Mouse (Mus musculus) C2C12 (cell line): ENCODE measurements around the gene Nr1i3. TPM values are rescaled to one million over a fixed set of nuclear protein-coding genes. Genes with fewer than 3 reads are reported as not detected.

Source experiments
- H3K27me3 ChIP-seq: one replicate; pipeline ENCODE4 v1.6.1; 2011; ENCODE audit not compliant: control insufficient read depth, insufficient read depth, insufficient read length
- H3K36me3 ChIP-seq: one replicate; pipeline ENCODE4 v1.6.1; 2011; ENCODE audit not compliant: control insufficient read depth, insufficient read depth
- H3K4me3 ChIP-seq: one replicate; pipeline ENCODE4 v1.5.1; 2011; ENCODE audit warnings: mild to moderate bottlenecking, control low read depth; ENCODE audit not compliant: poor library complexity, insufficient read depth, severe bottlenecking
- H3K79me2 ChIP-seq: one replicate; pipeline ENCODE4 v1.6.1; 2011; ENCODE audit not compliant: control insufficient read depth, insufficient read depth
- H3K79me3 ChIP-seq: one replicate; pipeline ENCODE4 v1.6.1; 2011; ENCODE audit warnings: low read depth, control low read depth
- H3ac ChIP-seq: one replicate; pipeline ENCODE3; 2011; ENCODE audit warnings: low read depth; ENCODE audit not compliant: control insufficient read depth, insufficient read length
- CEBPB ChIP-seq: IDR thresholded peaks from one replicate; pipeline ENCODE4 v1.6.1; 2011; ENCODE audit warnings: low read depth, mild to moderate bottlenecking, control low read depth, moderate library complexity
- CTCF ChIP-seq: IDR thresholded peaks from one replicate; pipeline ENCODE4 v1.5.1; 2011; ENCODE audit not compliant: control insufficient read depth, insufficient read depth, insufficient read length
- FOSL1 ChIP-seq: IDR thresholded peaks from one replicate; pipeline ENCODE4 v1.8.0; 2011; ENCODE audit warnings: mild to moderate bottlenecking, low read length; ENCODE audit not compliant: poor library complexity, insufficient read depth, severe bottlenecking
- MAX ChIP-seq: IDR thresholded peaks from one replicate; pipeline ENCODE4 v1.6.1; 2011; ENCODE audit warnings: mild to moderate bottlenecking, control low read depth
- MYOD1 ChIP-seq: IDR thresholded peaks from one replicate; pipeline ENCODE4 v1.6.1; 2011; ENCODE audit warnings: low read depth; ENCODE audit not compliant: control insufficient read depth, insufficient read length
- MYOG ChIP-seq: IDR thresholded peaks from one replicate; pipeline ENCODE4 v1.6.1; 2011; ENCODE audit not compliant: control insufficient read depth, insufficient read length; ENCODE audit errors: extremely low read depth
- USF1 ChIP-seq: IDR thresholded peaks from one replicate; pipeline ENCODE4 v1.6.1; 2011; ENCODE audit warnings: low read depth, mild to moderate bottlenecking, control low read depth, moderate library complexity
- polyA plus RNA-seq: library from polyadenylated mRNA; unstranded; fragments of >200 nt; fragmentation: generic; extraction: Trizol; gene quantifications from one replicate; pipeline ENCODE4 v1.2.1, GENCODE M21; 2012; ENCODE audit warnings: missing spikeins

The Nr1i3 gene
- polyA plus RNA-seq, 1 experiment, result 0.04 TPM

- no peak for TF ChIP-seq MYOD1
- no peak for TF ChIP-seq FOSL1
- TF ChIP-seq MAX, result no peak
- no peak for TF ChIP-seq MYOG
- TF ChIP-seq USF1, result no peak
- no peak for TF ChIP-seq CEBPB
- no peak for TF ChIP-seq CTCF
- H3K36me3 ChIP-seq, result no peaks in the 10 kb centered on the region
- no peaks in the 10 kb centered on the region for H3K79me2 ChIP-seq
- H3ac ChIP-seq, result no peak overlapping the region
- H3K27me3 ChIP-seq, result no peaks in the 10 kb centered on the region
- no peak overlapping the region for H3K4me3 ChIP-seq
- H3K79me3 ChIP-seq, result no peaks in the 10 kb centered on the region
Observed at GRCm38 (mm10) chr1:171192283-171192682, 21.5 kb upstream of the Nr1i3 start.

GRCm38 (mm10) chr1:171193093-171193840 is 20.5 kb upstream of the Nr1i3 start:
- no peak overlapping the region for H3K4me3 ChIP-seq
- no peaks in the 10 kb centered on the region for H3K79me3 ChIP-seq
- no peaks in the 10 kb centered on the region for H3K27me3 ChIP-seq
- H3K79me2 ChIP-seq, result no peaks in the 10 kb centered on the region
- H3ac ChIP-seq, result no peak overlapping the region
- no peaks in the 10 kb centered on the region for H3K36me3 ChIP-seq
- TF ChIP-seq CTCF (no peak), MYOG (no peak), MYOD1 (no peak), FOSL1 (no peak), USF1 (no peak), CEBPB (no peak), MAX (no peak)

- Histone ChIP-seq H3K27me3 (no peaks in the 10 kb centered on the region), H3K4me3 (no peak overlapping the region), H3K79me3 (no peaks in the 10 kb centered on the region), H3K36me3 (no peaks in the 10 kb centered on the region), H3K79me2 (no peaks in the 10 kb centered on the region), H3ac (no peak overlapping the region)
- TF ChIP-seq CTCF (no peak), MAX (no peak), MYOD1 (no peak), USF1 (no peak), FOSL1 (no peak), CEBPB (no peak), MYOG (no peak)
Observed at GRCm38 (mm10) chr1:171193911-171194830, 19.6 kb upstream of the Nr1i3 start.

GRCm38 (mm10) chr1:171195046-171195822 is 18.5 kb upstream of the Nr1i3 start:
- no peak overlapping the region for H3ac ChIP-seq
- H3K27me3 ChIP-seq, result no peaks in the 10 kb centered on the region
- H3K79me2 ChIP-seq, result no peaks in the 10 kb centered on the region
- H3K36me3 ChIP-seq, result no peaks in the 10 kb centered on the region
- H3K4me3 ChIP-seq, result no peak overlapping the region
- no peak for TF ChIP-seq FOSL1
- no peak for TF ChIP-seq USF1
- TF ChIP-seq MYOD1, result no peak
- no peak for TF ChIP-seq CEBPB
- no peak for TF ChIP-seq CTCF
- TF ChIP-seq MYOG, result no peak
- no peak for TF ChIP-seq MAX
- H3K79me3 ChIP-seq, result no peaks in the 10 kb centered on the region

- H3K4me3 ChIP-seq, result no peak within 1 kb of the TSS
- TF ChIP-seq USF1 (no peak), MYOD1 (no peak), MAX (no peak), FOSL1 (no peak), MYOG (no peak)
- H3K36me3 ChIP-seq, result no peaks in the 10 kb centered on the region
- H3K79me2 ChIP-seq, result no peaks in the 10 kb centered on the region
- no peak within 1 kb of the TSS for H3ac ChIP-seq
- no peaks in the 10 kb centered on the region for H3K79me3 ChIP-seq
- no peaks in the 10 kb centered on the region for H3K27me3 ChIP-seq
Observed at GRCm38 (mm10) chr1:171195887-171196397, 17.8 kb upstream of the Nr1i3 start, which contains the start of gene Pcp4l1. Gene Pcp4l1, minus strand, starts transcription at chr1:171196268.
